Mouse (Mus musculus) adrenal gland, adult 8-10 months (tissue): ENCODE data around the gene Xndc1. TPM values are rescaled to one million over a fixed set of nuclear protein-coding genes. Genes with fewer than 3 reads are reported as not detected.
"Not testable (repeated sequence)": the region's sequence is repeated elsewhere in the genome, so short reads cannot be mapped to it uniquely, and the experiment has no call there.

Experiments
- DNase-seq: peaks from one replicate; pipeline ENCODE4 v3.0.0; 2022
- total RNA-seq, 4 experiments: library from RNA; stranded (reverse); gene quantifications; 2 replicates each; pipeline ENCODE4 v1.2.4; 2022

The Xndc1 gene
- total RNA-seq = 10 to 100 TPM; 12.4 to 23.7 (median 18.7) TPM

GRCm38 (mm10) chr7:102065046-102065891 is at the start of gene Xndc1, which contains the start of the genes Rnf121 and Xntrpc:
Gene Xndc1, plus strand, starts transcription at chr7:102065511.
Gene Rnf121, minus strand, starts transcription at chr7:102065469.
Gene Xntrpc, plus strand, starts transcription at chr7:102065713.
- peak; percentile 91 for DNase-seq

DNA sequence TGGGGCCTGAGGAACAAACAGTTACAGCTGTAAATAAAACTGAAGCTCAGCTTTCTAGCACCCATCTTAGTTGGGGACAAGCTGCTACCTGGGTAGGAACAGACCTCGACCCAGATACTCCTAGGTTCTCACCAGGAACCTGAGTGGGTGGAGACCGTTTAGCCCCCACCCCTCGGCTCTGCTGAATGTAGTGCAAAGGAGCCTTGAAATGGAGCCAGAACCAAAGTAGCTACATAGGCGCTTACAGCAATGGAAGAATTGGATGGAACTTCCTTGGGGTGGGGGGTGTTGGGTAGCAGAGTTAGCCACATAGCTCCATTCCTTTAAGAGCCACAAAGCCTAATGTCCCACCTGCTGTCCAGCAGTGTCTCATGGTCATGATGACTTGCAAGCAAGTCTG is 48.4 kb upstream of the Xndc1 start:
- DNase-seq = no peak

DNA sequence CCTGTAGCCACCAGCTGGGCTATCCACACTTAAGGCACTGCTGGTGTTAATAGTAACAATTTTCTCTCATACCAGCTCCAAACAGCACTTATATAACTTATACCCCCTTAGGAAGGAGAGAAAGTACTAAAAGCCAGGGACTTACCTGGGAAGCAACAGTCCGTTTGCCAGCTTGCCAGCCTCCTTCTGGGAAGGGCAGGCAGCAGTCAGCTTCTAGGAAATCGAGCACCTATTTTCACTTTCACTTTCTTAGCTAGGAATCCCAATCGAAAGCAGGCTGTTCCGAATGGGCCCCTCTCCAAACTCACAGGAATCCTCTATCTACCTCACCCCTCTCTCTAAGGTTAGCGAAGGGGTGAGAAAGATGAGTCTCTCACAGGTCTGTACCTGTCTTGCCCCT is 47.9 kb upstream of the Xndc1 start:
- no peak for DNase-seq

GRCm38 (mm10) chr7:102018034-102018433 is 47.3 kb upstream of the Xndc1 start:
- no peak for DNase-seq

DNA sequence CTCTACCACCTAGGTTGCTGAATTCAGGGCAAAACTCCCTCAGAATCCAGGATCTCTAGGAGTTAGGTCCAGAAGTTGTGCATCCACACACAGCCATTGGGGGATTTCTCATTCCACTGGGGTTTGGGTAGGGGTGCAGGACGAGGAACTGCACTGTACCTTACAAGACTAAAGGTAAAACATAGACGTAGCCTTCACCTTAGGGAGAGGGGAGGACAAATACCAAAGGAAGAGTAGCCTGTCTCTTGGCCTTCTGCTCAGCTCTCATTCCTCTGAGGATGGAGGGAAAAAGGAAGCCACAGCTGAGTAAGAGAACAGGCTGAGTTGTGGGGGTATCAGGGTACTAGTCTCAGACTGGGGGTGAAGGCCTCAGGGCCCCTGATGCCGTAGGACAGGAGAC is 46.7 kb upstream of the Xndc1 start, which contains the start of gene Il18bp:
Il18bp (minus strand) TSS at position 101 of the 400 bp plus-strand sequence.
- no peak for DNase-seq

- no peak for DNase-seq
These were observed 45.9 kb upstream of the Xndc1 start for GRCm38 (mm10) chr7:102019362-102019761.

GRCm38 (mm10) chr7:102020934-102021333 is 44.4 kb upstream of the Xndc1 start:
- not testable (repeated sequence) for DNase-seq

GRCm38 (mm10) chr7:102023821-102024220 is 41.5 kb upstream of the Xndc1 start:
- DNase-seq = no peak

DNA sequence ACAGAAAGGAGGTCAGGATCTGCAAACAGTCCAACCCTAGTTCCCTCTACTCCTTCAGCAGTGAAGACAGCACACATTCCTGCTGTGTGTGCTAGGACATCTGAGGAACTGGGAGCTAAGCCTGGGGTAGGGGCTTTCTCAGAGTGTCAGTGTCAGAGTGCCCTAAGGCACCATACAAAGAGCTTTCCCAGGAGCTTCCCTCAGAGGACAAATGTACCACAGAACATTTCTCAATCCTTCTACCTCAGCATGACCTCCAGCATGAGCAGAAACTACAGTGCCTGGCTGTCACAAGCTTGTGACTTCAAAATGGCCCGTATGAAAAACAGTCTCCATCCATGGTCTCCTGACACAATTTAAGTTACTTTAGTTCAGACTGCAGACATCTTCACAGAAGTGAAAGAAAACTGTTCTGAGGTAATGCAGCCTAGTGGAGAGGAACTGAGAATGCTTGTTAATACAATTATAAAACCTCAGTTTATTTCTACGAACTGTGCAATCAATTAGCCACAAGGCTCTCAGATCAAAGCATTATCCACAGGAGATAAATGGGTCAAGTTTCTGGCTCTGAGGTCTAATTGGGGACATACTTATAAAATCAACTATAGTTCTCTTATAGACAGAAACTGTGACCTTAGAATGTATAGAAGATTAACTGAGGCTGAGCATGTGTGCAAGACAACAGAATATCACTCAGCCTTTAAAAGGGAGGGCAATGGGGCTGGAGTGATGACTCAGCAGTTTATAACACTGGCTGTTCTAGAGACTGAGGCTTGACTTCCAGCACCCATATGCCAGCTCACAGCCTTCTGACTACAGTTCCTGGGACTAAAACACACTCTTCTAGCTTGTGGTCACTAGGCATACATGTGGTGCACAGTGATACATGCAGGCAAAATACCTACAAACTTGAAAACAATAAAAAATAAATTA is 39.9 kb upstream of the Xndc1 start:
- DNase-seq = no peak

GRCm38 (mm10) chr7:102034904-102035303 is 30.4 kb upstream of the Xndc1 start:
- DNase-seq = no peak

GRCm38 (mm10) chr7:102035534-102035933 is 29.8 kb upstream of the Xndc1 start:
- no peak for DNase-seq

- DNase-seq = no peak
These were observed 28.0 kb upstream of the Xndc1 start for GRCm38 (mm10) chr7:102037318-102037717.

DNA sequence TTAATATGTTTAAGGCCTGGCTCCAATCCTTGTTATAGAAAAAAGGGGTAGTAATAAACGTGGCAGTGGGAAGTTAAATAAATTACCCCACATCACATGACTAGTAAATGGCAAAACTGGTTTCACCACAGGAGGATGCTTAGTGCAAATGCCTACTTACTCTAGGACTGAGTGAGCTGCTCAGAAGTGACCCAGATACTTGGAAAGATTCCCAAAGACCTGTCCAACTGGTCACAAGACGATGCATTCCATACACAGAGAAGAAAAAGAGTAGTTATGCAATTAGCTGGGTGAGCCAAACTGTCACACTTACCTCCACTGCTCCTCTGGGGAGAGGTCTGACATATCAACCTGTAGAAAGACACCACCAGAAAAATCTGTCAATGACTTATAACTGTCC is 23.0 kb upstream of the Xndc1 start:
- no peak for DNase-seq

- not testable (repeated sequence) for DNase-seq
These were observed 16.8 kb upstream of the Xndc1 start for GRCm38 (mm10) chr7:102048524-102048923.

- DNase-seq = no peak
These were observed 4.0 kb upstream of the Xndc1 start for GRCm38 (mm10) chr7:102061353-102061752.

- DNase-seq = no peak
These were observed 3.1 kb upstream of the Xndc1 start for GRCm38 (mm10) chr7:102062203-102062602.

GRCm38 (mm10) chr7:102063891-102064290 is 1.4 kb upstream of the Xndc1 start:
- no peak for DNase-seq

DNA sequence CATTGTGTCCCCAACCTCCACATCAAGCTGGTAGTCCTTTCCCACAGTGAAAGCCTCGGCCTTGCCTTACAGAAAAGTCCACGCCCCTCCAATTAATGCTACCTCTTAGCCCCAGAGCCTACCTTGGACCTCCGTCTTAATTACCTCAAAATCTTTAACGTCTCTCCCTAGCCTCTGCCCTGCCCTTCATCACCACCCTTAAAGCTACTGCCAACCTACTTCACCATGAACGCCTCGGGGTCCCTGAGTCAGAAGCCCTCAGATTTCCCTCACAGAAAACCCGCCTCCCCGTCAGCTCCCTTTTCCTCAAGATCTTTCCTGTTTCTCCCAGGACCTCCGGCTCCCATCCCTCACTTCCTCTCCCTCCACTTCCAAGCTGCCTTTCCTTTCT is 661 bp upstream of the Xndc1 start:
- no peak for DNase-seq

DNA sequence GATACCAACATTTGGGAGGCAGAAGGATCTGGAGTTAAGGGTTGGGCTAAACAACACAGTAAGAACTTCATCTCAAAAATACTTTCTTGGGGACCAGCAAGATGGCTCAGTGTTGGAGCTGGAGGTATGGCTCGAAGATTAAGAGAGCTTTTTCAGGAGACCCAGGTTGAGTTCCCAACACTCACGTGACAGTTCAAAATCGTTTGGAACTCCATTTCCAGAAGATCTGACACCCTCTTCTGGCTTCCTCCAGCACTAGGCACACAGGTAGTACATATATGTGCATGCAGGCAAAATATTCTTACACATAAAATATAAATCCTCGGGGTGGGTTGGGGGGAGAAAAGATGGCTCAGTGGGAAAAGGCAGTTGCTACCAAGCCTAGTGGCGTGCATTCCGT is 1.1 kb downstream of the Xndc1 start:
- DNase-seq = no peak

DNA sequence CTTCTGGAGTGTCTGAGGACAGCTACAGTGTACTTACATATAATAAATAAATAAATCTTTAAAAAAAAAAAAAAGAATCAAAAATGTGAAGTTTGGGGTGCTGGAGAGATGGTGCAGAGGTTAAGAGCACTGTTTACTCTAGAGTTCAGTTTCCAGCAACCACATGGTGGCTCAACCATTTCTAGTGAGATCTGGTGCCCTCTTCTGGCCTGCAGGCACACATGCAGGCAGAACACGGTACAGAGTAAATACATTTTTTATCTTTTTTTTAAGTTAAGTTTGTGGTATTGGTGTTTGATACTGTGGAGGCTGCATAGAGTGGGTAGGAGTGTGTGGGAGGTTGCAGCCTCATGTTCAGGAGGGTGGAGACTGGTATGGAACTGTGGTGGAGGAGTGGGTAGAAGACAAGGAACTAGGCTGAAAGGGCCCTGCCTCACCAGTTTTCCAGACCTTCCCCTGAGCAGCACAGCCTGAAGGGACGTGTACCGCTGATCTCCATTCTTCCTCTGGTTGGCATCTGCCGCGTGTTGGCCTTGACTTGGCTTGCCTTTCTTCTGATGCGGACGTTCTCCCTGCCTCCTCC is 11.5 kb downstream of the Xndc1 start:
- DNase-seq = no peak

DNA sequence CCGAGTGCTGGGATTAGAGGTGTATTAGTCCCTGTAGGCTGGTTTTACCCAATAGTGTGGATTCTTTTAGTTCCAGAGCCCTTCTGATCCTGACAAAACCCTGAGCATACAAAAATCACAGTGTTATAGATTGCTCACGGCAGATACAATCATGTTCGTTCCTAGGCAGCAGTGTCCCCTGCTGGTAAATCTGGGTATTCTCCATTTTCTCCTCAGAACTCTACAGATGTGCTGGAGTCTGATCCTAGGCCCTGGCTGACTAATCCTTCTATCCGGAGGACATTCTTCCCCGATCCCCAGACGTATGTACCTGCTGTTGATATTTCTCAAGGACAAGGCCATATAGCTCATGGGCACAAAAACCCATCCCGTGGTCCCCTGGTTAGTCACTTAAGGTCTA is 13.2 kb downstream of the Xndc1 start:
- DNase-seq = no peak

GRCm38 (mm10) chr7:102080311-102080710 is 15.0 kb downstream of the Xndc1 start:
- no peak for DNase-seq

- DNase-seq = no peak
These were observed 16.5 kb downstream of the Xndc1 start for GRCm38 (mm10) chr7:102081784-102082183.
